Mouse (Mus musculus): ENCODE measurements around the gene Gm49373. TPM values are rescaled to one million over a fixed set of nuclear protein-coding genes. Genes with fewer than 3 reads are reported as not detected.
A peak's percentile ranks its signal among the peaks of the same experiment; 100 is the strongest.
"Not testable (repeated sequence)": the region's sequence is repeated elsewhere in the genome, so short reads cannot be mapped to it uniquely, and the experiment has no call there.

Gm49373 gene
- total RNA-seq, 2 experiments from 2014 or later, result 0.17 to 0.33 TPM

DNA sequence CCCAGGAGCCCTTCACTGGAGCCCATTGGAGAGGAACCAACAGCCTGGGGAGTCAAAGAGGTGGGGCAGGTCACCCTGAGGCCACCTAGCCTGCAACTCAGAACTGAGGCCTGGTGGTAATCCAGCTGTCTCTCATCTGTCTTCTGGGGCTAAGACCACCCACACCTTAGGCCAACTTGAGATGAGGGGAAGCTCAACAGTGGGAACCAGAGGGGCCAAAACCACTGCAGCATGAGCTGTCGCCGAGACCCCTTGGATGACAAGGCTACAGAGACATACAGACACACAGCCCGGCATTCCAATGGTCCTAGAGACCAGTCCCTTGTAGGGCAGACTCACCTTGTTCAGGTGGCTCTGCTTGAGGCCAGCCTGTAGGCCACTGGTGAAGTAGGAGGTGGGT lies 2.7 kb upstream of the Gm49373 start:
- DNase-seq, result no peak
- intact Hi-C loops (cut with DNase I), result no loop called here

DNA sequence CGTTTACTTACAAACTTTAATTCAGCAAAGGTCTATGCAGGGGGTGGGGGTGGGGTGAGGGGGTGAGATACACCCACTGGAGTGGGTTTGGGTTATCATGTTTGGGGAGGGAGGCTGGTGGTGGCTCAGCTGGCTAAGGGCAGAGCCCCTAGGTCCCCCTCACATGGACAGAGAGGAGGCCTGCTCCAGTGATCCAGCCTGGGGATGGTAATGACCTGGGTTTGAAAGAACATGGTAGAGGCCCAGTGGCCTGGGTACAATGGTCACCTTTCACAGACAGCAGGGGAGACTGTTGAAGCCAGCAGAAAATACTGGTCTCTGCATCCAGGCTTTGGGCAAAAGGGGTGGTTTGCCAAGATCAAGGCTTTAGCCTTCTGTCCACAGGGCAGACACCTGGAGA lies 1.3 kb upstream of the Gm49373 start:
- intact Hi-C loops (cut with DNase I), result no loop called here

DNA sequence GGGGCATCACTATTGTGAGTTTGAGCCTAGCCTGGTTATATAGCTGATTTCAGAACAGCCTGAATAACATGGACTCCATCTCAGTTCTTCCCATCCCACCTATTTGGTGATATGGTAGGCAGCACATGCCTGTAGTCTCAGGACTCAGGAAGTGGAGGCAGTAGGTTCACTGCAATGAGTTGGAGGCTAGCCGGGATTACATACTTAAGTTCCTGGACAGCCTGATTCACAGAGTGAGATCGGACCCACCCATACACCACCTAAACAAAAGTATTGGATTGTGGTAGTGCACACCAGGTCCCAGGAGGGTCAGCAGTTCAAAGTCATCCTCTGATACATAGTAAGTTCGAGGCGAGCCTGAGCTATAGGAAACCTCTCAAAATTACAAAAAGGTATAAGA lies 255 bp downstream of the Gm49373 start:
- intact Hi-C loops (cut with DNase I), result loop anchor here (2.0 kb wide), 1 partner anchor 64 kb away; no protein-coding TSS in a partner anchor

More for the DNA sequence above, 1.3 kb upstream of the Gm49373 start:
- no peak for DNase-seq

DNA sequence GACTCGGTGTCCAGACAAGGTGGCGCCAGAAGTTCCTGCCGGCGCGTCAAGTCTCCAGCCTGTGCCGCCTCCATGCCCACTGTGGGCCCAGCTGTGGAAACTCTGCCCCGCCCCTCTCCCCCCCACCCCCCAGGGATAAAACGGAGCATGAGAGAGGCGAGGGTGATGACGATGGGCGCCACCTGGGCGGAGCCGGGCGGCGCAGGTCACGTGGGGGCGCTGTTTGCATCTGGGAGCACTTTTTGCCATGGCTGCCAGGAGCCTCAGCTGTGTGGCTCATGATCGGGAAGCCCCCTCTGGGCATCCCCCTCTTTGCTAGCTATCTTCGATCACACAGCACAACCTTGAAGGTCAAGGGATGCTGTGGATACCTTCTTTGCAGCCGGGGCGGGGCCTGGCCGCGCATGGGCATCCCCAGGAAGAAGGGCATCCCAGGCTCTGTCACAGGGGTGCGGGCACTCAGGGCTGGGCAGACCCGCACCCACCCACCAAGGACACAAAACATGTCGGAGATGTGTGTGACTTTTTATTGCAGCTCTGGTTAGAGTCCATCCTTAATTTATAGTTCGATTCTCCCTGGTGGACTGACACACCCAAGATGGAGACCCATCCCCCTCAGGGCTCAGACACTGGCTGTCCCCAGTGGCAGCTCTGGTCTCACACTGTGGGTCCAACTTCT lies 5.8 kb downstream of the Gm49373 start, which contains the start of gene Zglp1:
Gene Zglp1, minus strand, starts transcription at position 88 of the 679 bp plus-strand sequence.
- intact Hi-C loops (cut with DNase I), result no loop called here
- no peak for DNase-seq

More for the DNA sequence above, 255 bp downstream of the Gm49373 start:
- DNase-seq, result no peak

DNA sequence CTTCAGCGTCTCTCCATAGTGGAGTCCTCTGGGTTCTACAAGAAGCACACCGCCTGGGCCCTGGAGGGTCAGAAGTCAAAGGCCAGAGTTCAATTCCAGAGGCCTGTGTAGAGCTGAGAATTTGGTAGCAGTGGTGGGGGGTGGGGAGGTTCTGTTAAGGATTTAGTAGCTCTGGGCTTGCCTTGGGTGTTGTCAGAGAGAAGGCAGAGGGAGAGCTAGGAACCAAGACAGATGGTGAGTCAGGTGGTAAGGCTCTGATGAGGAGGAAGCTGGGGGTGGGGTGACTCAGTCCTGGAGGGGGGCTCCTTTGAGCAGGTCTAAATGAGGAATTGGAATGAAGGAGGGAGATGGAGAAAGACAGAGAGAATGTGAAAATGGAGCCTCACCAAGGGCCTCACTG lies 10.0 kb downstream of the Gm49373 start:
- no peak for DNase-seq

DNA sequence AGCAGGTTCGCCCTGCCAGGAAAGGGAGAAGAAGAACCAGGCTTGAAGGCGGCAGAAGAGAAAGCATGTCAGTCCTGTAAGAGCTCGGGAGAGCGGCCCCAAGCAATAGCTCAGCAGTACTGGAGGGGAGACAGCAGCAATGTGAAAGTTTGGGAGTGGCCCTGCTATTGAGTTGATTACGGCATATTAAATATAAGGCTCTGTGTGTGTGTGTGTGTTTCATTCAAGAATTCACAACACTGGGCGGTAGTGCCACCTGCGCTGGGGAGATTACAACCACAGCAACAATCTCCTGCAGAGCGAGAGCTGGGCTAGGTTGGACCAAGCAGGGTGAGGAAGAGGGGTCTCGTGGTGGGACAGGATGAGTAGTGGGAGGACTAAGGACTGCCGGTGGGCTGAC lies 21.3 kb downstream of the Gm49373 start:
- intact Hi-C loops (cut with DNase I), result no loop called here
- DNase-seq, result no peak

More for the DNA sequence above, 10.0 kb downstream of the Gm49373 start:
- intact Hi-C loops (cut with DNase I), result no loop called here

DNA sequence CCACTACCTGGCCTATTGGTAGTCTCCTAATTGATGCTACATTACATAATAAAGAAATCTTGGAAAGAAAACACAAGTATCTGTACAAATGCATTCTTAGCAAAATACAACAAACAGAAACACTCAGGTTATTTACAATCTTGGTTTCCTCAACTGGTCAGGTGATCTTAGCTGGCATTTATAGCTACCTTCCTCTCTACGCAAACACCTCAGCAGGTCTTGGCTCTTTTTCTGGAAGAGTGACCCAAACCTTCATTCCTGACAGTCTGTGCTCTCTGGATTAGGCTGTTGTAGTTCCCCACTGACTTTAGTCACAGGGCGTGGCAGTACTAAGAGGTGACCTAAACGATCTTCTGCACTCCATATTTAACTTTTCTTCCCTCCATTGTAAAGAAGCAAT lies 27.7 kb downstream of the Gm49373 start:
- intact Hi-C loops (cut with DNase I), result no loop called here
- no peak for DNase-seq

DNA sequence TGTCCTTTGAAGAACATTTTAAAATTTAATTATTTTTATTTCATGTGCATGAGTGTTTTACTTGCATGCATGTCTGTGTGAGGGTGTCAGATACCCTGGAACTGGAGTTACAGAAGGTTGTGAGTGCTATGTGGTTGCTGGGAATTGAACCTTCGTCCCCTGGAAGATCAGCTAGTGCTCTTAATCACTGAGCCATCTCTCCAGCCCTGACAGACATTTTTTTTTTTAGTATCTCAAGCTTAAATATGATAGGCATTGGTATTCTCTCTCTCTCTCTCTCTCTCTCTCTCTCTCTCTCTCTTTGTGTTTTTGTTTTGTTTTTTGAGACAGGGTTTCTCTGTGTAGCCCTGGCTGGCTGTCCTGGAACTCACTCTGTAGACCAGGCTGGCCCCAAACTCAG lies 28.1 kb downstream of the Gm49373 start:
- intact Hi-C loops (cut with DNase I); DNase-seq: not testable (repeated sequence)

DNA sequence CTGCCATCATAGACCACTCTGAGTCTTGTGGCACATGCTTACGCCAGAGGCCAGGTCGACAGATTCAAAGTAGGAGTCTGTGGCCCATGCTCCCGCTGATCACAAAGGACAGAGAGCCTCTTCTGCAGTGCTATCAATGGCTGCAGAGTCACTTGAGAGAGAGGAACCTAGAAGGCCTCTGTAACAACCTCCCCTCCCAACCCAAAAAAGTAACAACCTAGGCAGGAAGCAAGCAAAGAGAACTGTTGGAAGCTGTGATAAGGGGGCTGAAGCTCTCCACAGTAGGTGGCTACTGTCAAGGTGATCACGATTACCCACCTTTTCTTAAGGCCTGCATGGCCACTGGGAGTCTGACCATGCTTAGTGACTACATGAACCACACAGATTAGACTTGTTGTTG lies 29.3 kb downstream of the Gm49373 start:
- intact Hi-C loops (cut with DNase I), result no loop called here
- no peak for DNase-seq

DNA sequence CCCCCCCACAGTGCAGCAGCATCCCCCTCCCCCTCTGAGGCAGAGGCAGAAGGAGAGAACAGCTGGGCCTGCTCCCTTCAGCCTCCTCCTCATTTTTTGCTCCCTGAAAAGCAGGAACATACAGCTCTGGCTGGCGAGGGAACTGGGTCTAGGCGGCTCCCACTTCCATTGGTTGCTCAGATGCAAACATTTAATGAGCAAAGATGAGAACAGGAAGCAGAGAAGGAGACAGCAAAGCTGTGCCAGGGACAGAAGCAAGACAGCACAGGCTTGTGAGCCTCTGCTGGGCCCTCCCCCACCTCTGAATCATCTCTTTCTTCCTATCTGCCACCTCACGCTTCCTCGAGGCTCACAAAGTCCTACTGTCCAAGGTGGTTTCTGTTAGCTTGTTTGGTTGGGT lies 31.6 kb downstream of the Gm49373 start:
- intact Hi-C loops (cut with DNase I), result no loop called here
- no peak for DNase-seq

DNA sequence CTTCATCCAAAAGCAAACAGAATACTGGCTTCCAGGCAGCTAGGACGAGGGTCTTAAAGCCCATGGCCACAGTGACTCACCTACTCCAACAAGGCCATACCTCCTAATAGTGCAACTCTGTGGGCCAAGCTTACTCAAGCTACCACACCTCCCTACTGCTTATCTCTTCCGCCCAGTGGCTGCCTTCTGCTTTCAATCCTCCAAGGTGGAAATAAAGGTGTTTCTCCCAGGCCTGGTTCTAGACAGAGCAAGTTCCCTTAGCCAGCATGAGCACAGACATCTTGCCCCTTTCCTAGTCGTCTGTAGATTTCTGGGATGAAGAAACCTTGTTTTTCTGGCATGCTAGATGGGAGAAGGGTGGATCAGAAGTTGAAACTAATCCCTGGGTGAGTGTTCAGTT lies 33.1 kb downstream of the Gm49373 start:
- intact Hi-C loops (cut with DNase I), result no loop called here
- no peak for DNase-seq

DNA sequence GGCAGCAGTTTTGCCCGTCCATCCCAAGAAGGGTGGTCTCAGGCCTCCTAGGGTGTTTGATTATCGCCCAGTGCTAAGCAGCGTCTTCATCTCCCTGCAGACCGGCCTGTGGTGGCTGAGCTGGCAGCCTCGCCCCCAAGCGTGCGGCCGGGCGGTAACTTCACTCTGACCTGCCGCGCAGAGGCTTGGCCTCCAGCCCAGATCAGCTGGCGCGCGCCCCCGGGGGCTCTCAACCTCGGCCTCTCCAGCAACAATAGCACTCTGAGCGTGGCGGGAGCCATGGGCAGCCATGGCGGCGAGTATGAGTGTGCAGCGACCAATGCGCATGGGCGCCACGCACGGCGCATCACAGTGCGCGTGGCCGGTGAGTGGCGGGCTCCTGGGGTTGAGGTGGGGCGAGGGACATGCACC lies 35.4 kb downstream of the Gm49373 start:
- DNase-seq, result no peak
- intact Hi-C loops (cut with DNase I), result no loop called here

DNA sequence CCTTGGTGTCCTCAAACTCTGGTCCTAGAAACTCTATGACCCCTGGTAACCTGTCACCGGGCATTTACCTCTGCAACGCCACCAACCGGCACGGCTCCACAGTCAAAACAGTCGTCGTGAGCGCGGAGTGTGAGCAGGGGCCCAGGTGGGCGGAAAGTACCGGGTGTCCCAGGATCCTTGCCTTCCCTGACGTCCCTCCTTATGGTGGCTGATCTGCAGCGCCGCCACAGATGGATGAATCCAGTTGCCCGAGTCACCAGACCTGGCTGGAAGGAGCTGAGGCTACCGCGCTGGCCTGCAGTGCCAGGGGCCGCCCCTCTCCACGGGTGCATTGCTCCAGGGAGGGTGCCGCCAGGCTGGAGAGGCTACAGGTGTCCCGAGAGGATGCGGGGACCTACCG lies 36.2 kb downstream of the Gm49373 start:
- intact Hi-C loops (cut with DNase I), result no loop called here
- no peak for DNase-seq

DNA sequence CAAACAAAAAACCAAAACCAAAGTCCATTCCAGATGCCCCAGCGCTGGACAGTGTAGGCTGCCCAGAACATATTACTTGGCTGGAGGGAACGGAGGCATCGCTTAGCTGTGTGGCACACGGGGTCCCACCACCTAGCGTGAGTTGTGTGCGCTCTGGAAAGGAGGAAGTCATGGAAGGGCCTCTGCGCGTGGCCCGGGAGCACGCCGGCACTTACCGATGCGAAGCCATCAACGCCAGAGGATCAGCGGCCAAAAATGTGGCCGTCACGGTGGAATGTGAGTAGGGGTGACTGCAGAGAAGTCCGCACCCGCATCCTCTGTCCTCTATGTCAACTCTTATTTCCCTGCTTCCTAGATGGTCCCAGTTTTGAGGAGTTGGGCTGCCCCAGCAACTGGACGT lies 36.7 kb downstream of the Gm49373 start:
- DNase-seq, result no peak
- intact Hi-C loops (cut with DNase I), result no loop called here

DNA sequence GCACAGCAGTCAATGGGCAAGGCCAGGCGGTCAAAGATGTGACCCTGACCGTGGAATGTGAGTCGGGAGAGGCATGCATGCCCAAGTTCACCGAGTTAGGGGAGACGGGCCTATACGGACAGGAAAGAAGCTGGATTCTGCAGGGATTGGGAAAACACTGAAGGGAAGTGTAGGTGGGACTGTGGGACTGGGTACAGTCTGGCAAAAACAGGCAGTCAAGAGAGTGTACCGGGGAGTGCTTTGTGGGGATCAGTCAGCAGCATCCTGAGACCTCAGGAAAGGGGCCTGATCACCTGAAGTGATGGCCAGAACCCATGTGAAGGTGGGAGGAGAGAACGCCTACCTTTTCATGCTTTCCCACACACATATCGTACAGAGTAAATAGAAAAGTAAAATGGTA lies 37.3 kb downstream of the Gm49373 start:
- DNase-seq, result no peak
- intact Hi-C loops (cut with DNase I), result no loop called here

DNA sequence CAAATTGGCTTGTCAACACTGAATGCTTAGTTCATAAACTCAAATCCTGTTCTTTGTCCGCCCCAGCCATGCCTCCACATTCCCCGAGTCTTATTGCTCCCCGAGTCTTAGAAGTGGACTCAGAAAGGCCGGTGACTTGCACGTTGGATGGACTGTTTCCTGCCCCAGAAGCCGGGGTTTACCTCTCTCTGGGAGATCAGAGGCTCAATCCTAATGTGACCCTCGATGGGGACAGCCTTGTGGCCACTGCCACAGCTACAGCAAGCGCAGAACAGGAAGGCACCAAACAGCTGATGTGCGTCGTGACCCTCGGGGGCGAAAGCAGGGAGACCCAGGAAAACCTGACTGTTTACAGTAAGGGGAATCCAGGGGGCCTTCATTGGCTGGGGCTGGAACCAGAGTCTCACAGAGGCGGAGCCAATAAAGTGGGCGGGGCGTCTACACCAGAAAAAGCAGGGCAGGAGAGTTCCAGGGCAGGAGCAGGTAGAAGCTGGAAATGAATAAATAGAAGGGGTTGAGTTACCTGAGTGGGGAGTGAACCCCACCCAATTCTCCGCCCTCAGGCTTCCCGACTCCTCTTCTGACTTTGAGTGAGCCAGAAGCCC lies 38.3 kb downstream of the Gm49373 start:
- intact Hi-C loops (cut with DNase I), result loop anchor here (5.0 kb wide), 1 partner anchor 58 kb away; the partner anchor contains the start of genes Gm38431 and Raver1
- DNase-seq, result no peak

DNA sequence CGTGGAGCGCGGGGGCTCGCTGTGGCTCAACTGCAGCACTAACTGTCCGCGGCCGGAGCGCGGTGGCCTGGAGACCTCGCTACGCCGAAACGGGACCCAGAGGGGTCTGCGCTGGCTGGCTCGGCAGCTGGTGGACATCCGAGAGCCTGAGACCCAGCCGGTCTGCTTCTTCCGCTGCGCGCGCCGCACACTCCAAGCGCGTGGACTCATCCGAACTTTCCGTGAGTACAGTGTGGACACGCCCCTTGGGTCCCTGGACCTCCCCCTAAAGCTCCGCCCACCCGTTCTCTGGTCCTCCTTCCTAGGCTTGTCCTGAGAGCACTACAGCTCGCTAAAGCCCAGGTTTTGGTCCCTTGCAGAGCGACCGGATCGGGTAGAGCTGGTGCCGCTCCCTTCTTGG lies 39.8 kb downstream of the Gm49373 start:
- peak; percentile 82 to 85 for DNase-seq
- intact Hi-C loops (cut with DNase I), result loop anchor here (5.0 kb wide), 1 partner anchor 59 kb away; the partner anchor contains the start of genes Gm38431 and Raver1

DNA sequence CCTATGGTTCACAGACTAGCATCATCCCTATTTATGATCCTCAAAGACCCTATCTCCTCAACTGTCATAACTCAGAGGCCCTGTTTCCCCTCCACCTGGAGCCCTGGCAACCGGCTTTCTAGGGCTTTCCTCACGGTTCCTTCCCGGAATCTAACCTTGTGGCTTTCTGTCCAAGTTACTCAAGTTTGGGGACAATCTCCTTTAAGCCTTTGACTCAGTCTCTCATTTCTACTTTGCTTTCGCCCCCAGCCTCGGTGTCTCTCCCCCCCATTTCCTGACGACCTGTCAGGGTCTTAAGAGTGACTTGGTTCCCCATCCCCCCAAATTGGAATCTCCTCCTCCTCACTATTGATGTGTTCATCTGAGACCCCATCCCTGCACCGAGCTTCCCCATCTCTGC lies 40.4 kb downstream of the Gm49373 start:
- no peak for DNase-seq
- intact Hi-C loops (cut with DNase I), result loop anchor here (5.0 kb wide), 1 partner anchor 60 kb away; the partner anchor contains the start of genes Gm38431 and Raver1

DNA sequence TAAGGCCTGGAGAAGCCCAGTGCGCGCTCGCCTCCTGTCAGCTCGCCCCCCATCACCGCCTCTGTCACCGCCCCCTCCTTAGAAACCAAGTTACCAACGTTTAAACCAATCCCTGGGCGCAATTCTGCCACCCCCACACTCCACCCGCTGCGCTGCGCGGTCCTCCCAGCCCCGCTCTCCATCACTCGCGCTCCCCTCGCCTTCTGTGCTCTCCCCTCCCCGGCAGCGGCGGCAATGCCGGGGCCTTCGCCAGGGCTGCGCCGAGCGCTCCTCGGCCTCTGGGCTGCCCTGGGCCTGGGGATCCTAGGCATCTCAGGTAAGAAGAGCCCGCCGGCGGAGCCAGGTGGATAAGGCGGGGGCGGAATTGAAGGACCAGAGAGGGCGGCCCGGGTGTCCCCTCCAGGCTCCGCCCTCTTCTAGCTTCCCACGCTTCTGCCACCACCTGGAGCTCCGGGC lies 41.0 kb downstream of the Gm49373 start, which contains the start of gene Icam5:
Gene Icam5, plus strand, starts transcription at position 178 of the 456 bp plus-strand sequence.
- no peak for DNase-seq
- intact Hi-C loops (cut with DNase I), result loop anchor here (2.0 to 5.0 kb wide), 2 partner anchors 60 to 105 kb away; partner anchors contain the start of genes Gm38431 and Raver1

DNA sequence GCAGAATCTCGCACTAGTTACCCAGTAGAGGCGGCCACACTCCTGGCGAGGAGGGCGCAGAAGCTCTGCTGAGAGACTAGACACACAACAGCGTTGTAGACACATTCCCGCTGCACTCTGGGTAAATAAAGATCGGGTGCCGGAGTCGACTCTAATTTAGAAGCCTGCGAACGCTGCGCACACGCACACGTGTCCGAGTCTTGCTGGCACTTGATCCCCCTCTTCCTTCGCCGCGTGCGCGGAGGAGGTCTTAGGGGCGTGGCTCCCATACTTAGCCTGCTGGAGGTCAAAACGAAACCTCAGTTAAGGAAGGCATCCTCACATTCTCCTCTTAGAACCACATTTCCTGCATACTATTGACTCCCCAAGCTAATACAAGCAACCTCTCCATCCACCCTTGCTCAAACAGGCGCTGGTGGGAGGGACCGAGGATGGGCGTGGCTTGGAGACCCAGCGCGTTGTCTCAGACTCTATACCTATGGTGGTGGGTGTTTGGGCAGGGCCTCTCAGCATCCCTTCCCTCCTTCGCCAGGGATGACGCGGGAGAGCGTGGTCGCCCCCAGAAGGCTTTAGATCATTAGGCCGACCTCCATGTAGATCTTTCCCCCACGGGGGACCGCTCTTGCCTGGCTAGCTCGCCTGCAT lies 41.5 kb downstream of the Gm49373 start:
- intact Hi-C loops (cut with DNase I), result loop anchor here (2.0 to 5.0 kb wide), 2 partner anchors 61 to 105 kb away; partner anchors contain the start of genes Gm38431 and Raver1
- peak; percentile 59 to 71 for DNase-seq

DNA sequence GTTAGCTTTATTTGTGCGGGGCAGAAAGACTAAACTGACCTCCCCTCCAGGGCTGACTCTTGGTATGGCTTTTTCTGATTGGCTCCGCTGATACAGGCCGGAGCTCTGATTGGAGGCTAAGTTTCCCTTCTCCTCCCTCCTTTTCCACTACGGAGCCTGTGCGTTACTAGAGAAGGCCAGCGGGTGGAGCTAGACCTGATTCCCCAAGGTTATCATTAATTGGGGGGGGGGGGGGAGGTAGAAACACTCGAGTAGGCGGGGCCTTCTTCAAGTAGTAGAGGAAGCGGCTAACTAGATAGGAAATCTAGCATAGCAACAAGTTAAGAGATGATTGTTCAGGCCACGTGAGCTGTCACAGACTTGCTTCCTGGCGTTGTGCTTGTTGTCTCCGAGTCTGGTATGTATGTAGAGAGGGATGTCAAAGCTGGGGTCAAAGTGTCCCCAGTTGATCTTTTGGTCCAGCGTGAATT lies 42.1 kb downstream of the Gm49373 start:
- peak; percentile 80 to 86 for DNase-seq
- intact Hi-C loops (cut with DNase I), result loop anchor here (2.0 to 5.0 kb wide), 2 partner anchors 61 to 106 kb away; partner anchors contain the start of genes Gm38431 and Raver1

All from heart, postnatal 36 days (tissue).